Mouse (Mus musculus) kidney, postnatal 0 days (tissue): Measurements from ENCODE around the gene Tifa. TPM values are rescaled to one million over a fixed set of nuclear protein-coding genes. Genes with fewer than 3 reads are reported as not detected.

Experiments
- ATAC-seq: fragments of 200-750 bp; cut with Nextera tagmentation; replicated peaks from 2 replicates; pipeline ENCODE4 v1.8.0; 2017; ENCODE audit warnings: low read depth, moderate number of reproducible peaks, moderate TSS enrichment, moderate library complexity; ENCODE audit not compliant: low FRiP score
- DNase-seq: peaks from one replicate; pipeline ENCODE4 v3.0.0-alpha.2; 2016; ENCODE audit warnings: low spot score
- H3K27ac ChIP-seq: fragments of 300-500 bp; sonication (generic); 2 replicates; pipeline ENCODE4 v1.5.1; 2014; ENCODE audit warnings: mild to moderate bottlenecking
- H3K27me3 ChIP-seq: fragments of 300-500 bp; sonication (generic); 2 replicates; pipeline ENCODE4 v1.6.1; 2014; ENCODE audit warnings: low read length, mixed read lengths; ENCODE audit not compliant: insufficient read depth
- H3K36me3 ChIP-seq: fragments of 300-500 bp; sonication (generic); 2 replicates; pipeline ENCODE4 v1.6.1; 2014; ENCODE audit warnings: low read length, mixed read lengths; ENCODE audit not compliant: insufficient read depth
- H3K4me1 ChIP-seq: fragments of 300-500 bp; sonication (generic); replicated peaks from 2 replicates; pipeline ENCODE4 v1.6.1; 2014; ENCODE audit warnings: antibody characterized with exemption, low read length, mixed read lengths; ENCODE audit not compliant: insufficient read depth
- H3K4me2 ChIP-seq: fragments of 300-500 bp; sonication (generic); 2 replicates; pipeline ENCODE4 v1.6.1; 2014; ENCODE audit warnings: mild to moderate bottlenecking, low read length, moderate library complexity, mixed read lengths
- H3K4me3 ChIP-seq: fragments of 300-500 bp; sonication (generic); replicated peaks from 2 replicates; pipeline ENCODE4 v1.5.1; 2014; ENCODE audit warnings: low read depth, low read length
- H3K9ac ChIP-seq: fragments of 300-500 bp; sonication (generic); 2 replicates; pipeline ENCODE4 v1.6.1; 2014; ENCODE audit warnings: low read depth, low read length
- H3K9me3 ChIP-seq: fragments of 300-500 bp; sonication (generic); replicated peaks from 2 replicates; pipeline ENCODE4 v1.6.1; 2016; ENCODE audit warnings: low read length, inconsistent platforms, mixed read lengths
- CTCF ChIP-seq: IDR thresholded peaks from 2 replicates; pipeline ENCODE4 v1.5.1; 2016; ENCODE audit warnings: antibody characterized with exemption, low read depth, mild to moderate bottlenecking, moderate library complexity
- WGBS: fragments of 180-500 bp; shearing (Covaris S2); extraction: QIAGEN DNeasy Blood & Tissue Kit; methylation state at CpG from one replicate; pipeline ENCODE4 v1.1.7; 2014; 5-methylcytosine and 5-hydroxymethylcytosine counted together
- polyA plus RNA-seq: library from polyadenylated mRNA; unstranded; fragments of >200 nt; fragmentation: Nextera tagmentation; extraction: Ambion mirVana; gene quantifications from 2 replicates; pipeline ENCODE4 v1.2.1, GENCODE M21; 2015

The Tifa gene
- polyA plus RNA-seq, 1 experiment from 2014 or later: 7.0 TPM

DNA sequence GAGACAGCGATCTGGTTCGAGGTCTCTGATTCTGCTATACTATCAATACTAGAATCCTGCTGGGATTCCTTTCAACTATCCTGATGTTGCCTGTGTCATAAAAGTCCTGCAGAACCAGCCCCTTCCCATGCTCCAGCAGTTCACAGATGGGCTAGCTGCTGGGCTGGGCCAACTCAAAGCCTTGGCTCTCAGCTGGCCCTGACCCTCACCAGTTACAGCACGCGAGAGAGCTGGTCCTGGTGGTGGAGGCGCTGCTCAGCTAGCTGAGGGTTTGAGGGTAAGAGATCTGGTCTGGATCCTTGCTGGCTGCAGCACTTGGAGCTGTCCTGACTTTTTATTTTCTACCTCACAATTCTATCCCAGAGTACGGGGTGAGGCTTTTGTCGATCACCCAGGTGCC, 36.9 kb downstream of the Tifa start:
- no peak; the same call in 1 of the 2 replicates for ATAC-seq
- Histone ChIP-seq H3K4me2 (no peak overlapping the region), H3K27ac (peak overlapping the region; percentile 65; the same call in 1 of the 2 replicates), H3K27me3 (no peaks in the 10 kb centered on the region), H3K36me3 (0 out of 2 replicates have a peak, but pooled peaks cover 3% of the 10 kb centered on the region), H3K9me3 (no peaks in the 10 kb centered on the region), H3K9ac (0 out of 2 replicates have a peak overlapping the region, but pooled peaks have one; percentile 4), H3K4me3 (no peak overlapping the region), H3K4me1 (peaks cover 10% of the 10 kb centered on the region; the same call in 1 of the 2 replicates)
- no peak for TF ChIP-seq CTCF
- 64% methylated on average over 7 of the region's 7 CpGs for WGBS
- no peak for DNase-seq

DNA sequence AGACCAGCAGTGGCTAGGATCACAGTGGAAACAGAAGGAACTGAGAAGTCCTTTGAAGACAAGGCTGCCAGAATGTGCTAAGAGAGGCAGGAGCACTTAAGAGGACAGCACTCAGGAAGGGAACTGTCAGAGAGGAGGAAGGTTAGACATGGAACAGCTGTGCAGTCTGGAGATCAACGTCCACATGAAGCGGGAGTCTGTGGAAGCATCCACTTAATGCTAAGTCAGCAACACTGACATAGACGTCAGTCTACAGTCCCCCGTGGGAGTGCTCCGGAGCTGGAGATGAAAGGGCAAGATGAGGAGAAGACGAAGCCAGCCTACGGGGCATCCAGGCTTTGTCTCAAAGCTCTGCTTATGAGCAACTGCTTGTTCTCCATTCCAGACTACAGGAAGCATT, 37.5 kb downstream of the Tifa start:
- DNase-seq (peak; percentile 73), ATAC-seq (peak; percentile 83)
- no peak for TF ChIP-seq CTCF
- Histone ChIP-seq H3K4me2 (peak overlapping the region; percentile 18; the same call in 1 of the 2 replicates), H3K27me3 (no peaks in the 10 kb centered on the region), H3K27ac (peak overlapping the region; percentile 65), H3K9ac (no peak overlapping the region), H3K4me3 (no peak overlapping the region), H3K9me3 (no peaks in the 10 kb centered on the region), H3K4me1 (peaks cover 10% of the 10 kb centered on the region; the same call in 1 of the 2 replicates), H3K36me3 (0 out of 2 replicates have a peak, but pooled peaks cover 2% of the 10 kb centered on the region)
- 22% methylated on average over 7 of the region's 7 CpGs for WGBS

GRCm38 (mm10) chr3:127830183-127830582, 40.6 kb downstream of the Tifa start:
- no peak for TF ChIP-seq CTCF
- H3K36me3 ChIP-seq: no peaks in the 10 kb centered on the region
- no peaks in the 10 kb centered on the region for H3K9me3 ChIP-seq
- 71% methylated on average over 10 of the region's 10 CpGs for WGBS
- H3K9ac ChIP-seq: no peak overlapping the region
- H3K4me1 ChIP-seq: peaks cover 10% of the 10 kb centered on the region; the same call in 1 of the 2 replicates
- no peaks in the 10 kb centered on the region for H3K27me3 ChIP-seq
- no peak overlapping the region for H3K27ac ChIP-seq
- no peak for ATAC-seq
- no peak for DNase-seq
- no peak overlapping the region for H3K4me2 ChIP-seq
- no peak overlapping the region for H3K4me3 ChIP-seq

DNA sequence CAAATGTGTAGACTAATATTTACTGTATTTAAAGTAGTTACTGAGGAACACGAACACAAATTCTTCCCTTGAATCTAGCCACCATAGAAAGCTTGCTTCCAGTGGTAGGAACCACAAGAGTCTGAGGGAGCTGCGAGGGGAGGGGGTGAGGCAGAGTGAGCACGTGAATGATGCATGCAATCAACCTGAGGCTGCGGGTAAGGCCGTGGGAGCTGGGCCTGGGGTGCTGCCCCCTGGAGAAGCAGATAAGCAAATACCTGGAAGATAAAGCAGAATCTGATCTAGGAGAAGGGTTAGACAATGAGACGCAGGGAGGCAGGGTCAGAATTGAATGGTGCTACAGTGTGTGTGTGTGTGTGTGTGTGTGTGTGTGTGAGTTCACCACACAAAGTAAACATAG, 41.5 kb downstream of the Tifa start:
- Histone ChIP-seq H3K27ac (no peak overlapping the region), H3K4me3 (no peak overlapping the region), H3K4me1 (peaks cover 15% of the 10 kb centered on the region), H3K36me3 (no peaks in the 10 kb centered on the region), H3K9me3 (no peaks in the 10 kb centered on the region), H3K4me2 (no peak overlapping the region), H3K27me3 (no peaks in the 10 kb centered on the region), H3K9ac (no peak overlapping the region)
- DNase-seq: no peak
- no peak for TF ChIP-seq CTCF
- no peak for ATAC-seq
- 55% methylated on average over 6 of the region's 6 CpGs for WGBS

DNA sequence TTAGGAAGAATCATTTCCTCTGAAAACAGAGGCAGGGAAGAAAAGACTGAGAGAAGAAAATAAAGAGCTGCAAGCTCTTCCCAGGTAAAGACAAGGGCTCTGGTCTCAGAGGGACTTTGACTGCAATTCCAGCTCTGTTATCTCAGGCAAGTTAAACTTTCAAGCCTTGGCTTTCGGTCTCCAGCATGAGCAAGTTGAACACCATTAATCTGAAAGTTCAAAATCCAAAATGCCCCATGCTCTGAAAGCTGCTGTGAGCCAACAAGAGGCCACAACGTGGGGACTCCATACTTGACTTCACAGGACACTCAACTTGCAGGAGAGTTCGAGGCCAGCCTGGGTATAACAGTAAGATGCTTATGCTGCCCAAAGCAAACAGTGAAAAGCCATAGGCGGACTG, 44.4 kb downstream of the Tifa start:
- Histone ChIP-seq H3K4me3 (no peak overlapping the region), H3K9me3 (no peaks in the 10 kb centered on the region), H3K27ac (no peak overlapping the region), H3K9ac (no peak overlapping the region), H3K36me3 (no peaks in the 10 kb centered on the region), H3K4me1 (peaks cover 7% of the 10 kb centered on the region), H3K27me3 (no peaks in the 10 kb centered on the region), H3K4me2 (no peak overlapping the region)
- WGBS: 80% methylated on average over 4 of the region's 4 CpGs
- TF ChIP-seq CTCF: no peak
- DNase-seq (no peak), ATAC-seq (no peak)

- Histone ChIP-seq H3K9me3 (no peaks in the 10 kb centered on the region), H3K4me3 (no peak overlapping the region), H3K4me2 (peak overlapping the region; percentile 90; the same call in 1 of the 2 replicates), H3K4me1 (peaks cover 7% of the 10 kb centered on the region), H3K36me3 (no peaks in the 10 kb centered on the region), H3K27ac (no peak overlapping the region), H3K27me3 (no peaks in the 10 kb centered on the region), H3K9ac (no peak overlapping the region)
- TF ChIP-seq CTCF: no peak
- no peak for ATAC-seq
- WGBS: 78% methylated on average over 6 of the region's 6 CpGs
- DNase-seq: no peak
Measured at GRCm38 (mm10) chr3:127835594-127835993, 46.0 kb downstream of the Tifa start.

- Histone ChIP-seq H3K9ac (peak overlapping the region; percentile 79), H3K27ac (peak overlapping the region; percentile 89), H3K4me1 (peaks cover 7% of the 10 kb centered on the region), H3K27me3 (no peaks in the 10 kb centered on the region), H3K4me2 (peak overlapping the region; percentile 90), H3K9me3 (no peaks in the 10 kb centered on the region), H3K36me3 (no peaks in the 10 kb centered on the region), H3K4me3 (peak overlapping the region; percentile 77)
- DNase-seq: no peak
- no peak for TF ChIP-seq CTCF
- 2% methylated on average over 17 of the region's 17 CpGs for WGBS
- ATAC-seq: no peak
Measured at GRCm38 (mm10) chr3:127836798-127837153, 47.2 kb downstream of the Tifa start.
